Mouse (Mus musculus): Measurements from ENCODE around the gene Zmynd8. TPM values are rescaled to one million over a fixed set of nuclear protein-coding genes. Genes with fewer than 3 reads are reported as not detected.

Gene Zmynd8
- polyA plus RNA-seq, 1 experiment from 2014 or later: 71.5 TPM

GRCm38 (mm10) chr2:165852896-165853633 is 45.8 kb downstream of the Zmynd8 start:
- Histone ChIP-seq H3K27ac (no peak overlapping the region; the same call in 1 of the 2 replicates), H3K4me1 (peaks cover 71% of the 10 kb centered on the region), H3K27me3 (no peaks in the 10 kb centered on the region), H3K36me3 (replicated peaks) (peaks cover 23% of the 10 kb centered on the region), H3K9me3 (no peaks in the 10 kb centered on the region), H3K9ac (no peak overlapping the region), H3K4me2 (no peak overlapping the region), H3K4me3 (replicated peaks) (no peak overlapping the region)
- no peak for ATAC-seq (ENCODE audit: low FRiP score)
- 87% methylated on average over 9 of the region's 9 CpGs for WGBS

GRCm38 (mm10) chr2:165852453-165852852 is 46.4 kb downstream of the Zmynd8 start:
- Histone ChIP-seq H3K9ac (no peak overlapping the region), H3K27me3 (no peaks in the 10 kb centered on the region), H3K4me1 (peaks cover 67% of the 10 kb centered on the region), H3K9me3 (no peaks in the 10 kb centered on the region), H3K36me3 (replicated peaks) (peaks cover 23% of the 10 kb centered on the region), H3K4me2 (no peak overlapping the region), H3K4me3 (replicated peaks) (no peak overlapping the region), H3K27ac (no peak overlapping the region)
- 94% methylated on average over 11 of the region's 11 CpGs for WGBS
- ATAC-seq (ENCODE audit: low FRiP score): no peak

- no peak overlapping the region for H3K4me3 ChIP-seq (replicated peaks)
- H3K9me3 ChIP-seq: no peaks in the 10 kb centered on the region
- WGBS: 93% methylated on average over 13 of the region's 13 CpGs
- peaks cover 23% of the 10 kb centered on the region for H3K36me3 ChIP-seq (replicated peaks)
- H3K27ac ChIP-seq: peak overlapping the region; percentile 43; the same call in 1 of the 2 replicates
- no peak overlapping the region for H3K9ac ChIP-seq
- no peak overlapping the region for H3K4me2 ChIP-seq
- H3K27me3 ChIP-seq: no peaks in the 10 kb centered on the region
- ATAC-seq (ENCODE audit: low FRiP score): no peak
- H3K4me1 ChIP-seq: peaks cover 61% of the 10 kb centered on the region
Observed at GRCm38 (mm10) chr2:165851811-165852415, 46.9 kb downstream of the Zmynd8 start.

- no peak overlapping the region for H3K4me3 ChIP-seq (replicated peaks)
- H3K9me3 ChIP-seq: no peaks in the 10 kb centered on the region
- 84% methylated on average over 6 of the region's 6 CpGs for WGBS
- H3K9ac ChIP-seq: no peak overlapping the region
- peaks cover 32% of the 10 kb centered on the region for H3K36me3 ChIP-seq (replicated peaks)
- H3K4me1 ChIP-seq: peaks cover 50% of the 10 kb centered on the region
- no peak overlapping the region for H3K4me2 ChIP-seq
- no peak for ATAC-seq (ENCODE audit: low FRiP score)
- H3K27me3 ChIP-seq: no peaks in the 10 kb centered on the region
- no peak overlapping the region; the same call in 1 of the 2 replicates for H3K27ac ChIP-seq
Observed at GRCm38 (mm10) chr2:165850826-165851225, 48.0 kb downstream of the Zmynd8 start.

DNA sequence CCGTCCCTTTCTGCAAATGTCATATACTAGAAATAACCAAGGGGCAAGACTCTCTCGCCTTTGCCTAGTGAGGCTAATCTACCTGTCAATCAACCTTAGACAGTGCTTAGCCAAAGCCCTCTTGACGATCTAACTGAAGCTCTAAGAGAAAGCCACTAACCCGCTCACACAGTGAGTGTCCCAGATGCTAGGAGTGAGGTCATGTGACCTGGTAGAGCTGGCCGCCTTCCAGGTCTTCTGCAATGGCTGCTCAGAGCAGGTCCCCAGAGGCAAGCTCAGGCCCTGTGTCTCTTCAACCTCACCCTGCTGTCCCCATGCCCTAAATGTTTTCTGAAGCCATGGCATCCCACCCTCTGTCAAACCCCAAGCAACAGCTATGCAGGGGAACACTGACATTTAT is 49.7 kb downstream of the Zmynd8 start:
- H3K4me2 ChIP-seq: no peak overlapping the region
- H3K9ac ChIP-seq: no peak overlapping the region
- no peaks in the 10 kb centered on the region for H3K9me3 ChIP-seq
- peak; percentile 73 for ATAC-seq (ENCODE audit: low FRiP score)
- no peaks in the 10 kb centered on the region for H3K27me3 ChIP-seq
- peaks cover 49% of the 10 kb centered on the region for H3K36me3 ChIP-seq (replicated peaks)
- H3K4me1 ChIP-seq: peaks cover 33% of the 10 kb centered on the region
- no peak overlapping the region for H3K4me3 ChIP-seq (replicated peaks)
- 35% methylated on average over 5 of the region's 5 CpGs for WGBS
- H3K27ac ChIP-seq: peak overlapping the region; percentile 46; the same call in 1 of the 2 replicates

GRCm38 (mm10) chr2:165846787-165847186 is 52.0 kb downstream of the Zmynd8 start:
- H3K36me3 ChIP-seq (replicated peaks): peaks cover 71% of the 10 kb centered on the region
- H3K4me2 ChIP-seq: no peak overlapping the region
- H3K27ac ChIP-seq: no peak overlapping the region
- no peaks in the 10 kb centered on the region for H3K9me3 ChIP-seq
- 88% methylated on average over 8 of the region's 8 CpGs for WGBS
- no peaks in the 10 kb centered on the region for H3K27me3 ChIP-seq
- no peak overlapping the region for H3K9ac ChIP-seq
- H3K4me3 ChIP-seq (replicated peaks): no peak overlapping the region
- H3K4me1 ChIP-seq: peaks cover 21% of the 10 kb centered on the region
- no peak for ATAC-seq (ENCODE audit: low FRiP score)

DNA sequence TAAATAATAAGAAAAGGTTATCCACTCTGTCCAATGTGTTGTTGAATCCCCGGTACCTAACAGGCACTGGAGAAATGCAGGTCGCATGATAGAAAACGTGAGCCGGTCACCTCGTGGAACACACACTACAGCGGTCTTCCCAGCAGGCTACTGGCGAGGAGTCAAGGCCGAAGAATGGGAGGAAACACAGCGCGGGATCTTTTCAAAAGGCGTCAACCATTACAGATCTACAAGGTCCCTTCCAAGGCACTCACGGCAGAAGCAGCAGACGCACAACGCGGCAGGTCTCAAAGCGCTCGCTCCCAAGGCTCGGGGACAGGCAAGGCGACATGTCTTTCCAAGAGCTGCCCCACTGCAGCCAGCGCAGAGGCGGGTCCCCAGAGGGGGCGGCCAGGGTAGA is 53.3 kb downstream of the Zmynd8 start:
- ATAC-seq (ENCODE audit: low FRiP score): no peak
- no peaks in the 10 kb centered on the region for H3K9me3 ChIP-seq
- no peak overlapping the region for H3K9ac ChIP-seq
- no peak overlapping the region for H3K4me2 ChIP-seq
- H3K27me3 ChIP-seq: no peaks in the 10 kb centered on the region
- peak overlapping the region; percentile 46; the same call in 1 of the 2 replicates for H3K27ac ChIP-seq
- H3K4me3 ChIP-seq (replicated peaks): no peak overlapping the region
- WGBS: 89% methylated on average over 22 of the region's 22 CpGs
- peaks cover 15% of the 10 kb centered on the region for H3K4me1 ChIP-seq
- peaks cover 73% of the 10 kb centered on the region for H3K36me3 ChIP-seq (replicated peaks)

- WGBS: 96% methylated on average over 6 of the region's 6 CpGs
Observed at GRCm38 (mm10) chr2:165843350-165843749, 55.5 kb downstream of the Zmynd8 start.

GRCm38 (mm10) chr2:165842241-165842640 is 56.6 kb downstream of the Zmynd8 start:
- no peak overlapping the region for H3K27ac ChIP-seq
- no peaks in the 10 kb centered on the region for H3K27me3 ChIP-seq
- no peak overlapping the region for H3K4me2 ChIP-seq
- H3K4me3 ChIP-seq (replicated peaks): no peak overlapping the region
- no peak for ATAC-seq (ENCODE audit: low FRiP score)
- H3K9me3 ChIP-seq: no peaks in the 10 kb centered on the region
- H3K9ac ChIP-seq: no peak overlapping the region
- 93% methylated on average over 10 of the region's 10 CpGs for WGBS
- peaks cover 13% of the 10 kb centered on the region for H3K4me1 ChIP-seq
- H3K36me3 ChIP-seq (replicated peaks): peaks cover 90% of the 10 kb centered on the region

More at GRCm38 (mm10) chr2:165843350-165843749, 55.5 kb downstream of the Zmynd8 start:
- Histone ChIP-seq H3K4me1 (peaks cover 17% of the 10 kb centered on the region), H3K27ac (no peak overlapping the region), H3K9me3 (no peaks in the 10 kb centered on the region), H3K4me3 (replicated peaks) (no peak overlapping the region), H3K36me3 (replicated peaks) (peaks cover 79% of the 10 kb centered on the region), H3K4me2 (no peak overlapping the region), H3K27me3 (no peaks in the 10 kb centered on the region), H3K9ac (no peak overlapping the region)
- no peak for ATAC-seq (ENCODE audit: low FRiP score)

DNA sequence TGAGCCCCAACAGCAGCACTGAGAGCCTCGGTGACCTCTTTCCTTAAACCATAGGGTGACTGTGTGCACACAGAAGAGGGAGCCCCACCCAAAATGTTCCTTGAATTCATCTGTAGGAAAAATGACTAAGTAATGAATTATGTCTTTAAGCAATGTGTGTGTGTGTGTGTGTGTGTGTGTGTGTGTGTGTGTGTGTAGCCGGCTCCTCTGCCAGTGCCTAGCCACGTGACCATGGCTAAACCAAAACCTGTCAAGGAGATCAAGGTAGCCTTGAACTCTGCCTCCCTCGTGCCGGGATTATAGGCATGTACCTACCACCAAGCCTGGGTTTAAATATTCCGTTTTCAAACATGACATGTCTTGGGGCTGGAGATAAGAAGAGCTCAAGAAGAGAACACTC is 57.0 kb downstream of the Zmynd8 start:
- ATAC-seq (ENCODE audit: low FRiP score): no peak
- H3K36me3 ChIP-seq (replicated peaks): peaks cover 93% of the 10 kb centered on the region
- no peak overlapping the region for H3K27ac ChIP-seq
- WGBS: 91% methylated on average over 6 of the region's 6 CpGs
- H3K4me2 ChIP-seq: no peak overlapping the region
- peaks cover 13% of the 10 kb centered on the region for H3K4me1 ChIP-seq
- no peak overlapping the region for H3K9ac ChIP-seq
- H3K9me3 ChIP-seq: no peaks in the 10 kb centered on the region
- H3K4me3 ChIP-seq (replicated peaks): no peak overlapping the region
- H3K27me3 ChIP-seq: no peaks in the 10 kb centered on the region

- peaks cover 13% of the 10 kb centered on the region for H3K4me1 ChIP-seq
- ATAC-seq (ENCODE audit: low FRiP score): no peak
- H3K9me3 ChIP-seq: no peaks in the 10 kb centered on the region
- no peak overlapping the region for H3K4me3 ChIP-seq (replicated peaks)
- no peaks in the 10 kb centered on the region for H3K27me3 ChIP-seq
- no peak overlapping the region for H3K9ac ChIP-seq
- no peak overlapping the region for H3K27ac ChIP-seq
- H3K4me2 ChIP-seq: no peak overlapping the region
- H3K36me3 ChIP-seq (replicated peaks): peaks cover 95% of the 10 kb centered on the region
- WGBS: 91% methylated on average over 7 of the region's 7 CpGs
Observed at GRCm38 (mm10) chr2:165840852-165841251, 58.0 kb downstream of the Zmynd8 start.

GRCm38 (mm10) chr2:165839317-165839652 is 59.5 kb downstream of the Zmynd8 start:
- H3K9ac ChIP-seq: no peak overlapping the region
- H3K4me2 ChIP-seq: no peak overlapping the region
- peaks cover 13% of the 10 kb centered on the region for H3K4me1 ChIP-seq
- peaks cover 93% of the 10 kb centered on the region for H3K36me3 ChIP-seq (replicated peaks)
- H3K9me3 ChIP-seq: no peaks in the 10 kb centered on the region
- H3K27me3 ChIP-seq: no peaks in the 10 kb centered on the region
- peak overlapping the region; percentile 69 for H3K27ac ChIP-seq
- H3K4me3 ChIP-seq (replicated peaks): no peak overlapping the region
- 78% methylated on average over 2 of the region's 2 CpGs for WGBS
- ATAC-seq (ENCODE audit: low FRiP score): no peak

Data from forebrain, embryonic 12.5 days (tissue).